Mouse (Mus musculus) gastrocnemius, adult 2 months (tissue): ENCODE data around the gene Olfr1151. TPM values are rescaled to one million over a fixed set of nuclear protein-coding genes. Genes with fewer than 3 reads are reported as not detected.

Experiments used
- DNase-seq: peaks from one replicate; pipeline ENCODE4 v3.0.0; 2022
- H3K27ac ChIP-seq: fragments of 200-600 bp; 2 replicates; pipeline ENCODE4 v1.8.1; 2022; ENCODE audit warnings: mild to moderate bottlenecking
- H3K4me3 ChIP-seq: fragments of 200-600 bp; 2 replicates; pipeline ENCODE4 v1.8.1; 2022; ENCODE audit warnings: mild to moderate bottlenecking, moderate library complexity
- CTCF ChIP-seq: fragments of 200-600 bp; IDR thresholded peaks from 2 replicates; pipeline ENCODE4 v1.8.1; 2022; ENCODE audit warnings: antibody characterized with exemption, mild to moderate bottlenecking, moderate library complexity
- intact Hi-C: fragments of 180-260 bp; cut with DNase I; formaldehyde crosslinking; loops from one replicate; pipeline ENCODE4 v1.15.1; 2025
- long read RNA-seq, 2 experiments: library from polyadenylated mRNA; stranded (forward); transcript quantifications; one replicate each; pipeline ENCODE4 v2.0.0; 2021
- total RNA-seq, 2 experiments: library from RNA; stranded (reverse); gene quantifications; 2 replicates each; pipeline ENCODE4 v1.2.3; 2021

The Olfr1151 gene
- total RNA-seq, result not detected
- long read RNA-seq, experiment 1, result 0 reads
- long read RNA-seq, experiment 2, result 0 reads

GRCm38 (mm10) chr2:87855562-87855961 lies at the start of gene Olfr1151:
TSS of gene Olfr1151 (plus strand) at chr2:87855862.
- Histone ChIP-seq H3K27ac (no peak within 1 kb of the TSS), H3K4me3 (no peak within 1 kb of the TSS)
- DNase-seq, result no peak
- TF ChIP-seq CTCF, result no peak
- intact Hi-C loops, result no loop called here

DNA sequence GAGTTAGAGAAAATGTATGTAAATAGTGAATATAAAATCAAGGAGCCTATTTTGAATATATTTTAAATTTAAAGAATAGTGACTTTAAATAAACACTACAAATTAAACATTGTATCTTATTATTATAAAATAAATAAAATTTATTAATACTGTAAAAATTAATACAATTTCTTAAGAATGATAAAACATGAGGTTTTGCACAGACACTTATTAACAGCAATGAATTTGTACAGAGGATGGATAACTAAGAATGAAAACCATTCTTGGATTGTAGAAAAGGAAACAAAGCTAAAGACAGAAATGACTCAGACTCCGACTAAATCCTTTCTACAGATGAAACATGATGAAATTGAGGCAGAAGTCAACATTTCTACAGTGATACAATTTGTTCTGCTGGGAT lies 46.1 kb upstream of the Olfr1151 start, which contains the start of gene Olfr1145:
Gene Olfr1145, plus strand, starts transcription at position 301 of the 400 bp plus-strand sequence.
- TF ChIP-seq CTCF, result no peak
- intact Hi-C loops, result no loop called here
- no peak within 1 kb of the TSS for H3K4me3 ChIP-seq
- H3K27ac ChIP-seq, result no peak within 1 kb of the TSS
- DNase-seq, result no peak

DNA sequence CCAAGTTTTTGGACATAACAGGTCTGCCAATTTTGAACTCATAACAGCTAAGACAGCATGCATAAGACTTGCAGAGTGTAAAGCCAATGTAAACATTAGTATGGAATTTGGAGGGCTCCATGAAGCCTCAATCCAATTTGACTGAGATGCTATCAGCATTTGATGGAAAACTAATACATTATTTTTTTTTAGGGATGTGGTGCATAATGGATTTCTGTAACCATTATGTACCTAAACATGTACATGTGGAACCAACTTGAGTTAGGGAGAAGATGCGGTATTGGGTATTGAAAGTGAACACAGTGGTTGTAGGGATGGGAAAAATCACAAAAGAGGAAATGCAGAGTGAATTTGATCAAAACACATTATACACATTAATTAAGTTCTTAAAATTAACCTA lies 25.4 kb upstream of the Olfr1151 start, which contains the start of gene Olfr1148:
Gene Olfr1148, plus strand, starts transcription at position 301 of the 400 bp plus-strand sequence.
- Histone ChIP-seq H3K27ac (no peak within 1 kb of the TSS), H3K4me3 (no peak within 1 kb of the TSS)
- no peak for DNase-seq
- intact Hi-C loops, result no loop called here
- TF ChIP-seq CTCF, result no peak

DNA sequence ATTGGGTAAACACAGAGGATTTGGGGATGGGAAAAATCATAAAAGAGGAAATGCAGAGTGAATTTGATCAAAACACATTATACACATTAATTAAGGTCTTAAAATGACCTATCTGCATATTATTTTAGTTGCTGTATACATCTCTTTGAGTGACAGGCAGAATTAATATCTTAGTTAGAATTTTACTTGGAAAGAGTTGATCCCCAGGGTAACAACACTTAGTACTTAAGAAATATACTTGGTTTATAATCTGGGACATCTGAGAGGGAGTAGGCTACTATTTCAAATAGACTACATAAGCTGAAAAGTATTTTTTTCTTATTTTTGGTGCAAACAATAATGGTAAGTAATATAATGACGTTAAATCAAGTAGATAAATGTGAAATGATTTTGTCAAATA lies 12.0 kb upstream of the Olfr1151 start, which contains the start of gene Olfr1150-ps1:
Gene Olfr1150-ps1, plus strand, starts transcription at position 301 of the 400 bp plus-strand sequence.
- intact Hi-C loops, result no loop called here
- no peak within 1 kb of the TSS for H3K27ac ChIP-seq
- H3K4me3 ChIP-seq, result no peak within 1 kb of the TSS
- no peak for DNase-seq
- TF ChIP-seq CTCF, result no peak

- no peak for DNase-seq
- intact Hi-C loops, result no loop called here
- no peak within 1 kb of the TSS for H3K27ac ChIP-seq
- no peak within 1 kb of the TSS for H3K4me3 ChIP-seq
- no peak for TF ChIP-seq CTCF
Observed at GRCm38 (mm10) chr2:87866192-87866591, 10.5 kb downstream of the Olfr1151 start, which contains the start of gene Olfr1152. TSS of gene Olfr1152 (plus strand) at chr2:87866492.

GRCm38 (mm10) chr2:87894662-87895061 lies 39.0 kb downstream of the Olfr1151 start, which contains the start of gene Olfr1153:
TSS of gene Olfr1153 (plus strand) at chr2:87894962.
- Histone ChIP-seq H3K4me3 (no peak within 1 kb of the TSS), H3K27ac (no peak within 1 kb of the TSS)
- DNase-seq, result no peak
- intact Hi-C loops, result no loop called here
- TF ChIP-seq CTCF, result no peak

DNA sequence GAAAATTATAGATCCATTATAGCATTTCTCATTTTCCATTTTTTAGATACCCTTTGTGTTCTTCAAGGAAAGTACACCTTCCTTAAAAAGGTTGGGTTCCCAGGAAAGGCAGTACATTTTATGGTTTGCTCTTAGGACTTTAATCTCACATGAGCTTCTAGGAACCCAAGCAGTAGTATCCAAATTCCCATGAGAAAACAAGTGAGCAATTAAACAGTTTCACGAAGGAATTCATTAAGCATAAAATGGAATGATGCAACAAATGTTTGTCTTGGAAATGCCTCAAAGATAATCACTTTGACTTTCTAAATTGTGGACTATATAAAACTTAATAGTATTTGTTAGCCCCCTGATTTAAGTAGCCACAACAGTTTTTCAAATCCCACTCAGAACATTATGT lies 49.4 kb downstream of the Olfr1151 start, which contains the start of gene Olfr1154:
Gene Olfr1154, minus strand, starts transcription at position 101 of the 400 bp plus-strand sequence.
- no peak for TF ChIP-seq CTCF
- intact Hi-C loops, result no loop called here
- DNase-seq, result no peak
- Histone ChIP-seq H3K4me3 (no peak within 1 kb of the TSS), H3K27ac (no peak within 1 kb of the TSS)

Other genes with a start within 250 kb of the Olfr1151 start
- not detected for gene Olfr1130, start 249.7 kb upstream of the Olfr1151 start, total RNA-seq
- gene Olfr1131, start 228.8 kb upstream of the Olfr1151 start, total RNA-seq, result not detected
- not detected for gene Olfr1132, start 218.3 kb upstream of the Olfr1151 start, total RNA-seq
- not detected for gene Olfr1133, start 208.5 kb upstream of the Olfr1151 start, total RNA-seq
- gene Olfr1134, start 197.4 kb upstream of the Olfr1151 start, total RNA-seq, result not detected
- not detected for gene Olfr1135, start 182.2 kb upstream of the Olfr1151 start, total RNA-seq
- not detected for gene Olfr1136, start 161.9 kb upstream of the Olfr1151 start, total RNA-seq
- not detected for gene Olfr1137, start 142.7 kb upstream of the Olfr1151 start, total RNA-seq
- gene Olfr1138, start 115.9 kb upstream of the Olfr1151 start, total RNA-seq, result not detected
- gene Olfr1140, start 112.1 kb upstream of the Olfr1151 start, total RNA-seq, result not detected
- not detected for gene Olfr1141, start 101.9 kb upstream of the Olfr1151 start, total RNA-seq
- gene Olfr152, start 76.4 kb upstream of the Olfr1151 start, total RNA-seq, result not detected
- not detected for gene Olfr1143, start 55.3 kb upstream of the Olfr1151 start, total RNA-seq
- gene Olfr1145, start 46.0 kb upstream of the Olfr1151 start, total RNA-seq, result not detected
- not detected for gene Olfr1148, start 25.3 kb upstream of the Olfr1151 start, total RNA-seq
- gene Olfr1150-ps1, start 11.9 kb upstream of the Olfr1151 start, total RNA-seq, result not detected
- not detected for gene Olfr1152, start 10.6 kb downstream of the Olfr1151 start, total RNA-seq
- gene Olfr1153, start 39.1 kb downstream of the Olfr1151 start, total RNA-seq, result not detected
- not detected for gene Olfr1154, start 49.3 kb downstream of the Olfr1151 start, total RNA-seq
- not detected for gene Olfr1155, start 89.3 kb downstream of the Olfr1151 start, total RNA-seq
- not detected for gene Olfr1156, start 97.2 kb downstream of the Olfr1151 start, total RNA-seq
- gene Olfr1157, start 112.4 kb downstream of the Olfr1151 start, total RNA-seq, result not detected
- not detected for gene Olfr74, start 118.8 kb downstream of the Olfr1151 start, total RNA-seq
- not detected for gene Olfr1158, start 134.3 kb downstream of the Olfr1151 start, total RNA-seq
- gene Olfr1160, start 152.4 kb downstream of the Olfr1151 start, total RNA-seq, result not detected
- gene Olfr1161, start 166.9 kb downstream of the Olfr1151 start, total RNA-seq, result not detected
- gene Olfr73, start 181.8 kb downstream of the Olfr1151 start, total RNA-seq, result not detected
- not detected for gene Olfr1162, start 195.3 kb downstream of the Olfr1151 start, total RNA-seq
- not detected for gene Olfr1163, start 216.0 kb downstream of the Olfr1151 start, total RNA-seq
- not detected for gene Olfr1164, start 238.1 kb downstream of the Olfr1151 start, total RNA-seq